Mouse (Mus musculus) embryo, embryonic 10 days (tissue): ENCODE measurements around the gene Hist3h2a.
A peak's percentile ranks its signal among the peaks of the same experiment; 100 is the strongest.

Source experiments
- DNase-seq: peaks from one replicate; pipeline ENCODE4 v3.0.0-alpha.2; 2015; ENCODE audit warnings: low spot score

Gene Hist3h2a

DNA sequence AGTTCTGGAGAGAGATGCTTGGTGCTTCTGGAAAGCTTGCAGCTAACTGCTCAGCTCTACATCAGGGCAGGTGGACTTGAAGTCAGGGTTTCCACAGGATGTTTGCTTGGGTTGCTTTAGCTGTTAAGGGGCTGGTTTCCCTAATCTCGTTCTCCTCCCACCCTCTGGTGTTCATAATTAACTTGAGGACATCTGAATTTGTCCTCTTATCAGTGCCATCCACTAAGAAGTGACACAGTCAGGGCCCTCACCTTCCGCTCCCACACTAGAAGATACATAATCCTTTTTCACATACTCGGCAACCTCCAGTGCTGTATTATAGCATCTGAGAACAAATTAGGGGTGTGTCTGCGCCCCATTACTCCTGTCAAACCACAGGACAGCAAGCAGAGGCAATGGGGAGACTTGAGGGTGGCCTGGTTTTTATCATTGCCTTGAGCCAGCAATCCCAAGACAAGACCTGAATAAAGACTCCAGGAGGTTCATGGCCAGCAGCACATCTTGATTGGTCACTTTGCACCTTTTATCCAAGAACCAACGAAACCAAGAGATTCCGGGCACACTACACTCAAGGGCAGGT is 38.7 kb downstream of the Hist3h2a start:
- no peak for DNase-seq

DNA sequence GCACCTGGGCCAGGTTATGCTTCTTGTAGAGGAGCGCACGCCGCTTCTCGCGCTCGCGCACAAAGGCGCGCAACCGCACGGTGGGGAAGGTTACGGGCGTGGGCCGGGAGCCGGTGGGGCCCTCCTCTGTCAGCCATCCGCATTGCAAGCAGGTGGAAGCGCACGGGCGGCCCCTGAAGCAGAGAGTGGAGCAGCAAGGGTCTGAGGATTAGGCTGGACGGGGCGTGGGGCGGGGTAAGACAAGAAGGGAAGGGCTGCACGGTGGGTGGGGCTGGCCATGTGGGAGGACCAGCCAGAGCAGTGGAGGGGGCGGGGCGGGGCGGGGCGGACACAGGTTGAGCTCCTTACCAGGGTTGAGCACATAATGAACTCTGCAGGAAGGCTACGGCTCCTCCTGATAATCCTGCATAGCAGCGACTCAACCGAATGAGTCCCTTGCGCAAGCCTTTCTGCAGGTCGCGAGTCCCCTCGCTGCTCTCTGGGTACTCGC is 39.9 kb downstream of the Hist3h2a start:
- DNase-seq = peak; percentile 75

DNA sequence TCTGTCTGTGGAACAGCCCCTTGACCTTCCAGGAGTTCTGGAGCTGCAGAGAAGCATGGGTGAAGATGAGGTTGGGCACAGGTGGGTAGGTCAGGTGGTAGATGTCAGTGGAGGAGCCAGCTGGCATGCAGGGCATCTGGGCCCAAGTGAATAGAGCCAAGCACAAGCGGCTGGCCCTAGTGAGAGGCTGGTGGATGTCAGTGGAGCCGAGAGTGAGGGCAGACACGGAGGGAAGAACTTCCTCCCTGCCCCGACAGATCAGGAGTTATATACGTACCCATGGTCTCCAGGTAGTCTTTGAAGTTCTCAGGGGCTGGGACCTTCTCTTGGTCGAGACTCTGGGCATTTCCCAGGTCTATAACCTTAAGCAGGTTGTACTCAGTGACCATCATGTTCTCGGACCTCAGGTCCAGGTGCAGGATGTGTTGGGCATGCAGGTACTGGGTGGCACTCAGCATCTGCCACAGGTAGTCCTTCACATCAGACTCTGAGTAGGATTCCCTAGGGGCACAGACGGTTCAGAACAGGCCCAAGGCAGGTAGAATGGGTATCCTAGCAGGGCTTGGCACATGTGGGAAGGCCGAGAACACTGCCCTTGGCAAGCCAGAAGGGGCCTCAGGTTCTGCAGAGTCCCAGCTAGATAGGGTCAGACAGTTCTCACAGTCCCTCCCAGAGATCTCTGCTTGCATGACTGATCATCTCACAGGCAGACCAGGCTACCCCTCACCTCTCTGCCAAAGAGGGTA is 40.7 kb downstream of the Hist3h2a start:
- DNase-seq = no peak

DNA sequence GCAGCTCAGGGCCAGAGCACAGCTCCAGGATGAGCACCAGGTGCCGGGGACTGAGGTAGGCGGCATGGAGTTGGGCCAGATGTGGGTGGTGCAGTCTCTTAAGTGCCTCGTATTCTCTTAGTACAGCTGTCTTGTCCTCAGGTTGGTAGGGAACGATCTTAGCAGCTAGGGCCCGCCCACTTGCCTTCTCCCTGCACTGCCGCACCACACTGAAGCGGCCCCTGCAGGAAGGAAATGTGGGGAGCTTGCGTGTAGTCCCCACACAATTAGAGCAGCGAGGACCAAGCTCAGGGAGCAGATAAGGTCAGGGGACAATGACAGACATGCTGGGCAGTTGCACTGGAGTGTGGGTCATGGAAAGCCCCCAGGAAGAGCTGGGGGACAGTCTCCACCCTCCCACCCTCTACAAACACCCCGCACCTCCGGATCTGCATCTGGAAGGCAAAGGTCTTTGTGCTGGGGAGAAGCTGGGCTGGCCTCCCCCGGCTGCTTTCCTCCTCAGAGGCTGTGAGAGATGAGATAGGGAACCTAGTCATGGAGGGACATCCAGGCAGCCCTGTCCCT is 41.4 kb downstream of the Hist3h2a start:
- DNase-seq = no peak

- no peak for DNase-seq
These were observed 43.1 kb downstream of the Hist3h2a start for GRCm38 (mm10) chr11:58997541-58997940.

DNA sequence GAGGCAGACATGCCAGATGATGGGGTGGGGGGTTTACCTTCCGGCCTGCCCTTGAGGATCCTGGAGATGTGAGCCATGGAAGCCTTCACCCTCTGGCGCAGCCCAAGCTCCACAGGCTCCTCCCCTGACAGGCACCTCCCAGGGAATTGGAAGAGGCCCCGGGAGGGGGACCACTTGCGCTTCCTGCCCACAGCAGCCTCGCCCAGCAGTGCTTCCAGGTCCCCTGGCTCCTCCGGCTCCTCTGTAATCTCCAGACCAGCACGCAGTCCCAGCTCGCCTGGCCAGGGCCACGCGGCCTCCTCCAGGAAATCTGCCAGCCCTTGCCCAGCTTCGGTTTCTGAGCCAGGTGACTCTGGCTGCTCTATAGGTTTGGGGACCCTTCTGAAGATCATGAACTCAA is 44.7 kb downstream of the Hist3h2a start:
- DNase-seq = no peak

DNA sequence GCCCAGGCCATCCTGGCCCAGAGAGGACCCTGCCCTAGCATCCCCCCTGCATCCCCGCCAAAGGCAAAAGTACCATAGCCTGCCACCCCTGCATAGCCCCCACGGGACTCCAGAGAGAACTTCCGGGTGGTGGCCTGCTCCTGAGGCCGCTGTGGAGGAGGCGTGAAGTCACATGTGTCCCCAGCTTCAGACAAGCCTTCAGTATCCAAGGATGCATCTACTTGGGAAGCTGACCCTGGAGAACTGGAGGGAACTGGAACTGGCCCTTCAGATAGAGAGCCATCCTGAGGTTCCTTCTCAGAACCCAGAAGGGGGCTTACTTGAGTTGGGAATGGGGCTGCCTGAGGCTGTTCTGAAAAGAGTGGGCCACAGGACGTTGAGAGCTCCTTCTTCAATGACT is 45.3 kb downstream of the Hist3h2a start:
- DNase-seq = no peak

DNA sequence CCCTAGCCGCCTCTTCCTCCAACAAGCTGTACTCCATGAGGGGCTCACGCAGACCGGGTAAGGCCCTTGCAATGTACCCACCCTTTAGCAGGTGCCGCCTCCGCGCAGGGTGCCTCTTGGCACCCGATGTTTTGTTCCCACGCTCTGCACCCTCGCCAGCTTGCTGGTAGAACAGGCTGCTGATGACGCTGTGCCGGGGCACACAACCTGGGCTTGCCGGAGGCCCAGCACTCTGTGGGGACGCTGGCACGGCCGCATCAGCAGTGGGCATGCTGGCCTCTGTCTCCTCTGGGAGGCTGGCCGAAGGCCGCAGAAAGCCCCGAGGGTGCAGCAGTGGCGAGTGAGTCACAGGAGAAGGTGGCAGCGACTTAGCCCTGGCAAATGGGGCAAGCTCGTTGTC is 46.1 kb downstream of the Hist3h2a start:
- DNase-seq = no peak

- no peak for DNase-seq
These were observed 48.0 kb downstream of the Hist3h2a start for GRCm38 (mm10) chr11:59002327-59003079.
